Mouse (Mus musculus) megakaryocyte, embryonic 14.5 days (primary cell): ENCODE results near the gene Ano2.

ENCODE experiments used
- FLI1 ChIP-seq: IDR thresholded peaks from 2 replicates; pipeline ENCODE4 v1.6.1; 2012; ENCODE audit warnings: low read length, inconsistent platforms, mixed read lengths
- GATA1 ChIP-seq: IDR thresholded peaks from 3 replicates; pipeline ENCODE4 v1.6.1; 2012; ENCODE audit warnings: mixed read lengths, low read length, inconsistent platforms, borderline replicate concordance

DNA sequence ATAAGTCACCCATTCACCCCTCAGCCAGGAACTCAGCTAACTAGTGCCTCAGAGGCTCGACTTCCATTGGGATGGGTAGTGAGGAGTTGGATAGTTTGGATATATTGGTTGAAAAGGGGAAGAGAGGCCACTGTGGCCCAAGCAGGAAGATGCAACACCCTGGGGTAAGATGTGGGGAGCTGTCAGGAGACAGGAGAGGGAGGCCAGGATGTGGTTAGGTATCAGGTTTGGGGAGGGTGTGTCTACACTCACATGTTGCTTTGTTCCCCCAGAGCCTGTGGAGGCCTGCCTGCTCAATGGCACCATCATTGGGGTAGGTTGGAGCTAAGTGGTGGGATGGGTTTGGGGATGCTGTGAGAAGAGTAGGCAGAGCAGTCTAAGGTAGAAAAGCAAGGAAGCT lies 11.7 kb upstream of the Ano2 start:
- TF ChIP-seq GATA1 (no peak), FLI1 (no peak)
